Mouse (Mus musculus) midbrain, embryonic 13.5 days (tissue): Measurements from ENCODE around the gene Zbtb16. TPM values are rescaled to one million over a fixed set of nuclear protein-coding genes. Genes with fewer than 3 reads are reported as not detected.
A peak's percentile ranks its signal among the peaks of the same experiment; 100 is the strongest.

Experiments used
- ATAC-seq: fragments of 200-750 bp; cut with Nextera tagmentation; 2 replicates; pipeline ENCODE4 v1.8.0; 2017; ENCODE audit warnings: mild to moderate bottlenecking, moderate TSS enrichment, moderate library complexity
- H3K27ac ChIP-seq: fragments of 300-500 bp; sonication (generic); 2 replicates; pipeline ENCODE4 v1.5.1; 2015; ENCODE audit warnings: inconsistent platforms, mild to moderate bottlenecking, moderate library complexity
- H3K27me3 ChIP-seq: fragments of 300-500 bp; sonication (generic); 2 replicates; pipeline ENCODE4 v1.6.1; 2015; ENCODE audit warnings: mild to moderate bottlenecking, inconsistent platforms
- H3K36me3 ChIP-seq: fragments of 300-500 bp; sonication (generic); 2 replicates; pipeline ENCODE4 v1.6.1; 2015; ENCODE audit warnings: mild to moderate bottlenecking, inconsistent platforms
- H3K4me1 ChIP-seq: fragments of 300-500 bp; sonication (generic); replicated peaks from 2 replicates; pipeline ENCODE4 v1.6.1; 2015; ENCODE audit warnings: inconsistent platforms
- H3K4me2 ChIP-seq: fragments of 300-500 bp; sonication (generic); replicated peaks from 2 replicates; pipeline ENCODE4 v1.6.1; 2015; ENCODE audit warnings: moderate library complexity, mild to moderate bottlenecking, inconsistent platforms
- H3K4me3 ChIP-seq: fragments of 300-500 bp; sonication (generic); replicated peaks from 2 replicates; pipeline ENCODE4 v1.5.1; 2015; ENCODE audit warnings: mild to moderate bottlenecking, inconsistent platforms
- H3K9ac ChIP-seq: fragments of 300-500 bp; sonication (generic); replicated peaks from 2 replicates; pipeline ENCODE4 v1.6.1; 2015; ENCODE audit warnings: mild to moderate bottlenecking, inconsistent platforms
- H3K9me3 ChIP-seq: fragments of 300-500 bp; sonication (generic); 2 replicates; pipeline ENCODE4 v1.6.1; 2016; ENCODE audit warnings: mild to moderate bottlenecking, inconsistent platforms
- WGBS: fragments of 180-500 bp; shearing (Covaris S2); methylation state at CpG from one replicate; pipeline ENCODE4 v1.1.7; 2015; 5-methylcytosine and 5-hydroxymethylcytosine counted together
- polyA plus RNA-seq: library from polyadenylated mRNA; unstranded; fragments of >200 nt; fragmentation: Nextera tagmentation; extraction: Ambion mirVana; gene quantifications from 2 replicates; pipeline ENCODE4 v1.2.1, GENCODE M21; 2015

Zbtb16 gene
- polyA plus RNA-seq, 1 experiment from 2014 or later, result 6.8 TPM

GRCm38 (mm10) chr9:48715042-48715441 lies 121.0 kb downstream of the Zbtb16 start:
- 90% methylated on average over 8 of the region's 8 CpGs for WGBS
- H3K9me3 ChIP-seq, result no peaks in the 10 kb centered on the region
- ATAC-seq, result no peak
- H3K4me2 ChIP-seq, result no peak overlapping the region
- H3K4me1 ChIP-seq, result peaks cover 25% of the 10 kb centered on the region
- H3K36me3 ChIP-seq, result 0 out of 2 replicates have a peak, but pooled peaks cover 3% of the 10 kb centered on the region
- H3K9ac ChIP-seq, result no peak overlapping the region
- no peak overlapping the region for H3K4me3 ChIP-seq
- H3K27ac ChIP-seq, result no peak overlapping the region
- H3K27me3 ChIP-seq, result no peaks in the 10 kb centered on the region

- Histone ChIP-seq H3K9me3 (no peaks in the 10 kb centered on the region), H3K4me3 (no peak overlapping the region), H3K4me1 (peaks cover 19% of the 10 kb centered on the region), H3K27ac (no peak overlapping the region), H3K27me3 (no peaks in the 10 kb centered on the region), H3K4me2 (no peak overlapping the region), H3K9ac (no peak overlapping the region), H3K36me3 (0 out of 2 replicates have a peak, but pooled peaks cover 3% of the 10 kb centered on the region)
- no peak for ATAC-seq
- 93% methylated on average over 8 of the region's 8 CpGs for WGBS
These were observed 122.2 kb downstream of the Zbtb16 start for GRCm38 (mm10) chr9:48713779-48714178.

GRCm38 (mm10) chr9:48712985-48713765 lies 122.8 kb downstream of the Zbtb16 start:
- H3K4me1 ChIP-seq, result peaks cover 19% of the 10 kb centered on the region
- 85% methylated on average over 13 of the region's 13 CpGs for WGBS
- H3K9ac ChIP-seq, result no peak overlapping the region
- H3K9me3 ChIP-seq, result no peaks in the 10 kb centered on the region
- no peak for ATAC-seq
- H3K27me3 ChIP-seq, result no peaks in the 10 kb centered on the region
- no peak overlapping the region for H3K27ac ChIP-seq
- no peak overlapping the region for H3K4me2 ChIP-seq
- no peak overlapping the region for H3K4me3 ChIP-seq
- H3K36me3 ChIP-seq, result 0 out of 2 replicates have a peak, but pooled peaks cover 3% of the 10 kb centered on the region

- Histone ChIP-seq H3K4me1 (peaks cover 28% of the 10 kb centered on the region), H3K4me2 (no peak overlapping the region), H3K27me3 (no peaks in the 10 kb centered on the region), H3K9me3 (no peaks in the 10 kb centered on the region), H3K36me3 (0 out of 2 replicates have a peak, but pooled peaks cover 3% of the 10 kb centered on the region), H3K9ac (no peak overlapping the region), H3K27ac (0 out of 2 replicates have a peak overlapping the region, but pooled peaks have one; percentile 30), H3K4me3 (no peak overlapping the region)
- ATAC-seq, result no peak
- WGBS, result 88% methylated on average over 5 of the region's 5 CpGs
These were observed 124.2 kb downstream of the Zbtb16 start for GRCm38 (mm10) chr9:48711826-48712225.

- no peak overlapping the region for H3K9ac ChIP-seq
- no peaks in the 10 kb centered on the region for H3K27me3 ChIP-seq
- WGBS, result 43% methylated on average over 9 of the region's 9 CpGs
- ATAC-seq, result peak; percentile 50; the same call in 1 of the 2 replicates
- H3K4me1 ChIP-seq, result peaks cover 29% of the 10 kb centered on the region
- 0 out of 2 replicates have a peak overlapping the region, but pooled peaks have one; percentile 30 for H3K27ac ChIP-seq
- H3K4me3 ChIP-seq, result no peak overlapping the region
- no peaks in the 10 kb centered on the region for H3K9me3 ChIP-seq
- H3K36me3 ChIP-seq, result 0 out of 2 replicates have a peak, but pooled peaks cover 3% of the 10 kb centered on the region
- H3K4me2 ChIP-seq, result no peak overlapping the region
These were observed 124.7 kb downstream of the Zbtb16 start for GRCm38 (mm10) chr9:48711296-48711781.

GRCm38 (mm10) chr9:48710355-48711295 lies 125.4 kb downstream of the Zbtb16 start:
- Histone ChIP-seq H3K27ac (0 out of 2 replicates have a peak overlapping the region, but pooled peaks have one; percentile 30), H3K9me3 (no peaks in the 10 kb centered on the region), H3K4me2 (no peak overlapping the region), H3K9ac (no peak overlapping the region), H3K36me3 (0 out of 2 replicates have a peak, but pooled peaks cover 2% of the 10 kb centered on the region), H3K27me3 (no peaks in the 10 kb centered on the region), H3K4me3 (no peak overlapping the region), H3K4me1 (peaks cover 29% of the 10 kb centered on the region)
- ATAC-seq, result no peak
- WGBS, result 47% methylated on average over 17 of the region's 17 CpGs

- no peak overlapping the region for H3K9ac ChIP-seq
- no peak overlapping the region for H3K4me2 ChIP-seq
- ATAC-seq, result no peak
- H3K27ac ChIP-seq, result no peak overlapping the region
- H3K4me1 ChIP-seq, result peaks cover 29% of the 10 kb centered on the region
- no peak overlapping the region for H3K4me3 ChIP-seq
- H3K27me3 ChIP-seq, result no peaks in the 10 kb centered on the region
- H3K36me3 ChIP-seq, result no peaks in the 10 kb centered on the region
- WGBS, result 85% methylated on average over 6 of the region's 6 CpGs
- H3K9me3 ChIP-seq, result no peaks in the 10 kb centered on the region
These were observed 128.2 kb downstream of the Zbtb16 start for GRCm38 (mm10) chr9:48707824-48708229.

- Histone ChIP-seq H3K4me3 (no peak overlapping the region), H3K9ac (no peak overlapping the region), H3K36me3 (no peaks in the 10 kb centered on the region), H3K9me3 (no peaks in the 10 kb centered on the region), H3K27ac (no peak overlapping the region), H3K27me3 (no peaks in the 10 kb centered on the region), H3K4me2 (no peak overlapping the region), H3K4me1 (peaks cover 29% of the 10 kb centered on the region)
- WGBS, result 70% methylated on average over 14 of the region's 14 CpGs
- ATAC-seq, result no peak
These were observed 128.7 kb downstream of the Zbtb16 start for GRCm38 (mm10) chr9:48707134-48707823.

- H3K27ac ChIP-seq, result no peak overlapping the region
- no peak overlapping the region for H3K9ac ChIP-seq
- no peaks in the 10 kb centered on the region for H3K9me3 ChIP-seq
- H3K4me2 ChIP-seq, result no peak overlapping the region
- H3K4me1 ChIP-seq, result peaks cover 23% of the 10 kb centered on the region
- no peak overlapping the region for H3K4me3 ChIP-seq
- no peaks in the 10 kb centered on the region for H3K36me3 ChIP-seq
- no peak for ATAC-seq
- 73% methylated on average over 4 of the region's 4 CpGs for WGBS
- no peaks in the 10 kb centered on the region for H3K27me3 ChIP-seq
These were observed 134.7 kb downstream of the Zbtb16 start for GRCm38 (mm10) chr9:48701296-48701695.

GRCm38 (mm10) chr9:48700871-48701270 lies 135.2 kb downstream of the Zbtb16 start:
- no peak overlapping the region for H3K4me3 ChIP-seq
- no peak overlapping the region for H3K9ac ChIP-seq
- no peak overlapping the region for H3K4me2 ChIP-seq
- H3K27me3 ChIP-seq, result no peaks in the 10 kb centered on the region
- ATAC-seq, result no peak
- no peak overlapping the region for H3K27ac ChIP-seq
- no peaks in the 10 kb centered on the region for H3K9me3 ChIP-seq
- peaks cover 27% of the 10 kb centered on the region for H3K4me1 ChIP-seq
- no peaks in the 10 kb centered on the region for H3K36me3 ChIP-seq
- WGBS, result 67% methylated on average over 8 of the region's 8 CpGs

- H3K9ac ChIP-seq, result no peak overlapping the region
- WGBS, result 16% methylated on average over 2 of the region's 2 CpGs
- H3K27ac ChIP-seq, result no peak overlapping the region; the same call in 1 of the 2 replicates
- H3K9me3 ChIP-seq, result no peaks in the 10 kb centered on the region
- no peak overlapping the region for H3K4me3 ChIP-seq
- peaks cover 57% of the 10 kb centered on the region for H3K4me1 ChIP-seq
- ATAC-seq, result 0 out of 2 replicates have a peak, but pooled peaks have one; percentile 34
- no peak overlapping the region for H3K4me2 ChIP-seq
- H3K27me3 ChIP-seq, result no peaks in the 10 kb centered on the region
- no peaks in the 10 kb centered on the region for H3K36me3 ChIP-seq
These were observed 138.6 kb downstream of the Zbtb16 start for GRCm38 (mm10) chr9:48697470-48697815.
